Mouse (Mus musculus) forebrain, embryonic 10.5 days (tissue): ENCODE measurements around the gene Vmn1r117. TPM values are rescaled to one million over a fixed set of nuclear protein-coding genes. Genes with fewer than 3 reads are reported as not detected.
"Not testable (repeated sequence)": the region's sequence is repeated elsewhere in the genome, so short reads cannot be mapped to it uniquely, and the experiment has no call there.

Experiments
- DNase-seq: peaks from one replicate; pipeline ENCODE4 v3.0.0-alpha.2; 2017; ENCODE audit warnings: low spot score; ENCODE audit errors: extremely low spot score
- H3K27ac ChIP-seq: fragments of 300-500 bp; sonication (generic); 2 replicates; pipeline ENCODE4 v1.5.1; 2016; ENCODE audit warnings: mild to moderate bottlenecking
- H3K27me3 ChIP-seq: fragments of 300-500 bp; sonication (generic); 2 replicates; pipeline ENCODE4 v1.6.1; 2016; ENCODE audit warnings: mild to moderate bottlenecking; ENCODE audit not compliant: poor library complexity, severe bottlenecking
- H3K36me3 ChIP-seq: fragments of 300-500 bp; sonication (generic); replicated peaks from 2 replicates; pipeline ENCODE4 v1.6.1; 2016; ENCODE audit warnings: mild to moderate bottlenecking, moderate library complexity
- H3K4me1 ChIP-seq: fragments of 300-500 bp; sonication (generic); 2 replicates; pipeline ENCODE4 v1.6.1; 2016
- H3K4me3 ChIP-seq: fragments of 300-500 bp; sonication (generic); 2 replicates; pipeline ENCODE4 v1.5.1; 2016; ENCODE audit warnings: mild to moderate bottlenecking, moderate library complexity
- H3K9me3 ChIP-seq: fragments of 300-500 bp; sonication (generic); 2 replicates; pipeline ENCODE4 v1.6.1; 2016; ENCODE audit warnings: mild to moderate bottlenecking, moderate library complexity
- WGBS: fragments of 180-500 bp; shearing (Covaris S2); methylation state at CpG from one replicate; pipeline ENCODE4 v1.1.7; 2016; 5-methylcytosine and 5-hydroxymethylcytosine counted together
- polyA plus RNA-seq: library from polyadenylated mRNA; unstranded; fragments of >200 nt; fragmentation: Nextera tagmentation; extraction: Ambion mirVana; gene quantifications from 2 replicates; pipeline ENCODE4 v1.2.1, GENCODE M21; 2016

Vmn1r117 gene
- not detected in 2 replicates for polyA plus RNA-seq

- no CpG with 5 or more reads among the region's 2 CpGs for WGBS
- DNase-seq = not testable (repeated sequence)
Measured at GRCm38 (mm10) chr7:20884021-20884420, at the start of gene Vmn1r117. Vmn1r117 (minus strand) TSS chr7:20884121.

GRCm38 (mm10) chr7:20912247-20912646, 28.3 kb upstream of the Vmn1r117 start, which contains the start of gene Vmn1r118:
Vmn1r118 (minus strand) TSS chr7:20912347.
- H3K36me3 ChIP-seq, H3K27me3 ChIP-seq, DNase-seq, H3K9me3 ChIP-seq, H3K27ac ChIP-seq, H3K4me3 ChIP-seq, H3K4me1 ChIP-seq: not testable (repeated sequence)
- no CpG with 5 or more reads among the region's 2 CpGs for WGBS

More at GRCm38 (mm10) chr7:20884021-20884420, at the start of gene Vmn1r117:
- H3K9me3 ChIP-seq, H3K36me3 ChIP-seq, H3K4me3 ChIP-seq, H3K27me3 ChIP-seq, H3K27ac ChIP-seq, H3K4me1 ChIP-seq: not testable (repeated sequence)

DNA sequence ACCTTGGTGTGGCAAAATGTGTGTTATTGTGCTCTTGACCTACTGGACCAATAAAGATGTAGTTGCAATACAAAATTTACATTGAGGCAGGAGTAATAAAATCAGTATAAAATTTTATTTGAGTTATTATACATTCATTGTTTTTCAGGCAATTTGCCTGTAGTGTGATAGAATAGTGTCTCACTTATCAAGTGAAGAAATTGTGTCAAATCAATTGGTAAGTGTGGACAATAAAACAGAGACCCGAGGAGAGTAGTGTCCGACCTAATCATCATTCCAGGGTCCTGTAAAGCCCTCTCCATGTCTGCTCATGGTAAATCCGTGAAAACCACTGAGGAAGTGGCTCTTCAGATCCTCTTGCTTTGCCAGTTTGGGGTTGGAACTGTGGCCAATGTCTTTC, 12.0 kb downstream of the Vmn1r117 start, which contains the start of gene Vmn1r116:
Vmn1r116 (plus strand) TSS at position 301 of the 400 bp plus-strand sequence.
- not testable (repeated sequence) for DNase-seq, H3K4me1 ChIP-seq, H3K4me3 ChIP-seq, H3K9me3 ChIP-seq, H3K36me3 ChIP-seq, H3K27ac ChIP-seq, H3K27me3 ChIP-seq
- WGBS = 74% methylated on average over 3 of the region's 3 CpGs

DNA sequence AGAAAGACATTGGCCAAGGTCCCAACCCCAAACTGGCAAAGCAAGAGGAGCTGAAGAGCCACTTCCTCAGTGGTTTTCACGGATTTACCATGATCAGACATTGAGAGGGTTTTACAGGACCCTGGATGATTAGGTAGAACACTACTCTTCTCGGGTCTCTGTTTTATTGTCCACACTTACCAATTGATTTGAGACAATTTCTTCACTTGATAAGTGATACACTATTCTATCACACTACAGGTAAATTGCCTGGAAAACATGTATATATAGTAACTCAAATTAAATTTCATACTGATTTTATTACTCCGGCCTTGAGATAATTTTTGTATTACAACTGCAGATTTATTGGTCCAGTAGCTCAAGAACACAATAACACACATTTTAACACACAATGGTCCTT, 39.0 kb downstream of the Vmn1r117 start, which contains the start of gene Vmn1r115:
Vmn1r115 (minus strand) TSS at position 101 of the 400 bp plus-strand sequence.
- H3K9me3 ChIP-seq, H3K27me3 ChIP-seq, H3K27ac ChIP-seq, H3K36me3 ChIP-seq, H3K4me1 ChIP-seq, H3K4me3 ChIP-seq, DNase-seq: not testable (repeated sequence)
- 89% methylated on average over 1 of the region's 3 CpGs for WGBS

Other genes starting within 250 kb of the Vmn1r117 start
- gene Vmn1r107, start 215.2 kb downstream of the Vmn1r117 start, polyA plus RNA-seq = not detected in 2 replicates
- gene Vmn1r111, start 180.9 kb downstream of the Vmn1r117 start, polyA plus RNA-seq = not detected in 2 replicates
- gene Gm10668, start 153.5 kb downstream of the Vmn1r117 start, polyA plus RNA-seq = not detected in 2 replicates
- gene Vmn1r112, start 112.9 kb downstream of the Vmn1r117 start, polyA plus RNA-seq = not detected in 2 replicates
- gene Vmn1r113, start 96.8 kb downstream of the Vmn1r117 start, polyA plus RNA-seq = not detected in 2 replicates
- gene Vmn1r114, start 71.9 kb downstream of the Vmn1r117 start, polyA plus RNA-seq = not detected in 2 replicates
- gene Vmn1r115, start 39.1 kb downstream of the Vmn1r117 start, polyA plus RNA-seq = not detected in 2 replicates
- not detected in 2 replicates for gene Vmn1r116, start 11.9 kb downstream of the Vmn1r117 start, polyA plus RNA-seq
- gene Vmn1r118, start 28.2 kb upstream of the Vmn1r117 start, polyA plus RNA-seq = not detected in 2 replicates
- gene Vmn1r119, start 128.3 kb upstream of the Vmn1r117 start, polyA plus RNA-seq = not detected in 2 replicates
- not detected in 2 replicates for gene Vmn1r120, start 169.7 kb upstream of the Vmn1r117 start, polyA plus RNA-seq
- gene Vmn1r121, start 214.4 kb upstream of the Vmn1r117 start, polyA plus RNA-seq = not detected in 2 replicates